Mouse (Mus musculus): Measurements from ENCODE around the gene Wdfy4.

The Wdfy4 gene

DNA sequence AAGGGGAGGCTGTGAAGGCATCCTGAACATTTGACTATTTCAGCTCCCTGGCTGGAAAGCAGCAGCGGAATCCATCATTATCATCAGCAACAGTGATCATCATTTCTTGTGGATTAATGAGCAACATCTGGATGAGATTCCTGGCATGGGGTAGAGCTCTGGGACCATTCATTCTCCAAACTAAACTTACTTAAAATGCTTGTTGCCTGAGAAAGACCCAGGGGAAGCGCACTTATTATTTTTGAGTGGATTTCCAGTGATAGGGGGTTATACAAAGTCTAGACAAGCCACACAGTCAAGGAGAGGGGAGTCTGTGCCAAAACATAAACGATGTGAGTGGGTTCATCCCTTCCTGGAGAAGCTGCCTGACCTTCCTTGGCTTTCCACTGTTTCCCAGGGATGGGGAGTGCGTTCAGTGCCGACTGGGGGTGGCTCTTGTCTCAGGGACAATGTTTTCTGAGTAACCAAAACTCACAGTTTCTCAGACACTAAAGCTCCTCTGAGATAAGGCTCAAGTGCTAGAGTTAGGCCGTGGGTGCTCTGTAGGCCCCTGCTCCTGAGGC lies 201.1 kb downstream of the Wdfy4 start:
- DNase-seq (ENCODE audit: low spot score in 2 of 2) = no peak

GRCm38 (mm10) chr14:32970700-32971099 lies 214.6 kb downstream of the Wdfy4 start:
- no peak for DNase-seq (ENCODE audit: low spot score in 2 of 2)

GRCm38 (mm10) chr14:32964742-32965141 lies 220.6 kb downstream of the Wdfy4 start:
- DNase-seq (ENCODE audit: low spot score in 2 of 2) = no peak

DNA sequence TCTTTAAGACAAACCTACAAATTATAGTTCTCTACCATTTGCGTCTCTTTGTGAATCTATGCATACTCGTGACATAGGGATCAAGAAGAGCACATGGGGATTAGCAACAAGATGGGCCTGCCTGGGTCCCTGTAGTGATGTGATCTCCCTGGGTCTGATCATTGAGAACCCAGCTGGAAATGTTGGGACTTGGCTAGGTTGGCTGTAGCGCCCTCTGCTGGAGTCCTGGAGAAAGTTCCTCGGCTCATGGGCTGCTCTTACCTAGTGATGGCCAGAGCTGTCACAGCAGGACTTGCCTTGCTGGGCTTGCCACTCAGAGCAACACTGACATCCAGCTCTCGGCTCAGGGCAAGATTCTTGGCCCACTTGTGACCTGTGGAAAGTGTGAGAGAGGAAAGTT lies 224.8 kb downstream of the Wdfy4 start:
- DNase-seq (ENCODE audit: low spot score in 2 of 2) = peak; percentile 47 to 67

GRCm38 (mm10) chr14:32958671-32959070 lies 226.6 kb downstream of the Wdfy4 start:
- no peak for DNase-seq (ENCODE audit: low spot score in 2 of 2)

- DNase-seq (ENCODE audit: low spot score in 2 of 2) = no peak
Measured at GRCm38 (mm10) chr14:32956486-32956885, 228.8 kb downstream of the Wdfy4 start.

GRCm38 (mm10) chr14:32950312-32951301 lies 234.7 kb downstream of the Wdfy4 start:
- peak in 1 of 2 experiments; percentile 65 for DNase-seq (ENCODE audit: low spot score in 2 of 2)

GRCm38 (mm10) chr14:32947512-32947911 lies 237.8 kb downstream of the Wdfy4 start:
- no peak for DNase-seq (ENCODE audit: low spot score in 2 of 2)

DNA sequence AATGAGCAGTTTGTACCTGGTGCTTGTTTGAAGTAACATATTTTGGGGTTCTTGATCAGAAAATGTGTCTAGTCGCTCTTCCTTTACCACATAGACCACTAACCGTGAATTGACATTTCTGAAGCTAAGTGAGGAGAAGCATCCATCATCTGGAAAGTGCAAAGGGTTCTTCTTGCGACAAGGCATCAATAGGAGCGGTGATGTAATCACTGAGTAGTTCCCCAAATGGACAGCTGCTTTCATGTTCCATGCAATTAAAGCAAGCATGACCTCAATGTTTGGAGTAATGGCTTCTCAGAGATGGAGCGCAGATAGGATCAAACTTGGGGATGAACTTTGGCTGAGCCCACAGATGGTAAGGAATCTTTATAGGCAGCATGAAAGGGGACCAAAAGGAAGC lies 246.1 kb downstream of the Wdfy4 start:
- DNase-seq (ENCODE audit: low spot score in 2 of 2) = no peak

DNA sequence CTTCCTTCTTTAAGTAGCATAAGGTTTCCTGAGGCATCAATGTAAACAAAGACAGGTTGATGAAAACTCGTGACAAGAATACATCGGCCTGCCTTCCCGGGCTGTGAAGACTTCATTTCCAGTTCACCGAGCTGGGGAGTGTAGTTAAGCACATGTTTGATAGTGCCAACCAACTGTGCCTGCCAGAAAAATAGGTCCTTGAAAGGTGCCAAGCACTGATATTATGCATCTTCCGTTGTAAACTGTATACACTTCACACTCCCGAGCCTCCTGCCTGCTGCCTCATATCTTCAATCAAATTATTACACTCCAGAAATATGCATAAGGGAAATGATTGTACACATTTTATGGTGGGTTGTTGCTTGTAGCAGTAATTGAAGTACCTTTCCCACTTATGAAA lies 251.2 kb downstream of the Wdfy4 start:
- DNase-seq (ENCODE audit: low spot score in 2 of 2) = no peak

- DNase-seq (ENCODE audit: low spot score in 2 of 2) = no peak
Measured at GRCm38 (mm10) chr14:32932220-32932619, 253.1 kb downstream of the Wdfy4 start.

GRCm38 (mm10) chr14:32931709-32932108 lies 253.6 kb downstream of the Wdfy4 start:
- no peak for DNase-seq (ENCODE audit: low spot score in 2 of 2)

DNA sequence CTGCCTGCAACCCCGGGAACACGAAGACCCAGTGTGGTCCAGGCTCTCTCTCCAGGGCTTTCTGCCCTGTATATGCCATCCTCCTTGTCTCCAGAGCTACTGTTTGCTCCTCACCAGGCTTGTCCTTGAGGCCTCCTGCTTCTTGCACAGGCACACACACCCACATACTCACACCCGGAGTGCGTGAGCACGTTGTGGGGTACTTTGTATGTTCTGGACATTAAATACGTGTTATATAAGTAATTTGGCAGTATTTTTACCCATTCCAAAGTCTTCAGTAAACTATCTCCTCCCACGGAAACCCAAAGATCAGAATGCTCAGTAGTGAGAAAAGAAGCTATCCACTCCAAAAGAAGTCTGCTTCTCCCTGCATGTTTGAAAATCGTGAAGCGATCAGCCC lies 261.4 kb downstream of the Wdfy4 start:
- no peak for DNase-seq (ENCODE audit: low spot score in 2 of 2)

DNA sequence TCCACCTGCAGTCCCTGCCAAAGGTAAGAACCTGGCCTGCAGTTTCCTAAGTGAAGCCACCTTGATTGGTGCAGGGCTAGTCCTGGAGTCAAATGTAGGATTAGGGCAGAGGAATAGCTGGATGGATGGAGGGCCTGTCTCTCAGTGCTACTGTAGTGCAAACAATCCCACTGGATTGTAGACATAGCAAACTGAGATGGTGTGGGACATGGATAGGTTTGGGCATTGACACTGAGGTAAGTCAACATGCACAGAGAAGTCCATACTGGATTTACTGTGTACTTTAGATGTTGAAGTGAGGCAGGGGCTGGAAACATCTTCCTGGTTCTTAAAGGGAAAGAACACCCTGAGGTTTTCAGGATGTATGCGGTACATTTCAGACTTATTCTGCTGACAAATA lies 267.4 kb downstream of the Wdfy4 start:
- no peak for DNase-seq (ENCODE audit: low spot score in 2 of 2)

DNA sequence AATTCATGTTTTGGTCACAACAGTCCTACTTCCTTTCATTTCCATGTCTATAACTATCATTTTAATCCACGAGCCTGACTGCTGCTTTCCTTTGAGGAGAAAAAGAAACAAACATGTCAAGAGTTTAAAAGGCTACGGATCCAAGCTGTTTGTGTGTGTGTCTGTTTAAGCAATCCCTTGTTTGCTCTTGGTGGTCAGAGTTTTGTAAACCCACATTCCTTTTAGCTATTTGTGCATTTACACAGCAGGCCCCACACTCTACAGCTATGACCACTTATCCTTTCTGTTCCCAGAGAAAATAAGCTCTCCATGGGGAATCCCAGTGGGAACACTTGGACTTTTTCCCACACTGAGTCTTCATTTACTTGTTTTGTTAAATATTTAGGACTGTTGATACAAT lies 269.9 kb downstream of the Wdfy4 start:
- DNase-seq (ENCODE audit: low spot score in 2 of 2) = no peak

DNA sequence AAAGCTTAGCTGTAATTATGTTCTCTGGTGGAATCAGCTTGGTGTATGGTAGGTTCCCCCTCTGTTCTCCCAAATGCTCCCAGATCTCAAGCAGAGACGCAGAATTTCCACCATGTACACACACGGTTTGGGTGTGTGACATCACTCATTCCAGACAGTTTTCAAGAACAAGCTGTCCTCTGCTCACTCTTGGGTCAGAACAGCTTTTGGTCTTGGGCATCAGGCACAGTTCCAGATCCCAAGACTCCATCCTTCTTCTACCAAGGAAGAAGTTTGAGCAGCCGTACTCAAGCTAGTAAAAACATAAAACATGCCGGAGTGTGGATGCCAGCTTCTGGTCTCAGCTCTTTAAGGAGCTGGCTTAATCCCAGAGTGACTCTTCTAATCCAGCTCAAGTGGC lies 274.1 kb downstream of the Wdfy4 start:
- no peak for DNase-seq (ENCODE audit: low spot score in 2 of 2)
